Mouse (Mus musculus): ENCODE measurements around the gene Usp36.

- TF ChIP-seq POLR2A (IDR thresholded peaks at IDR 0.05; ENCODE audit: borderline replicate concordance, extremely low read depth, low read depth, low read length) (no peak), CTCF (IDR thresholded peaks at IDR 0.05; ENCODE audit: insufficient read depth, low read length) (no peak)
Observed at GRCm38 (mm10) chr11:118216468-118216867, 73.6 kb downstream of the Usp36 start.
